Mouse (Mus musculus): ENCODE data around the gene Stradb. TPM values are rescaled to one million over a fixed set of nuclear protein-coding genes. Genes with fewer than 3 reads are reported as not detected.

Stradb gene
- polyA plus RNA-seq, 1 experiment from 2014 or later = 24.1 TPM

GRCm38 (mm10) chr1:58962418-58962817 is 10.9 kb upstream of the Stradb start:
- H3K9me3 ChIP-seq = no peaks in the 10 kb centered on the region
- no peak overlapping the region for H3K4me3 ChIP-seq
- peak overlapping the region; percentile 29 for H3K4me2 ChIP-seq
- peak overlapping the region; percentile 45; the same call in 1 of the 2 replicates for H3K27ac ChIP-seq (replicated peaks)
- H3K9ac ChIP-seq = 0 out of 2 replicates have a peak overlapping the region, but pooled peaks have one; percentile 40
- H3K36me3 ChIP-seq = no peaks in the 10 kb centered on the region; the same call in 1 of the 2 replicates
- H3K4me1 ChIP-seq = peaks cover 87% of the 10 kb centered on the region
- no peak for ATAC-seq (ENCODE audit: extremely low read depth, insufficient number of reproducible peaks, low FRiP score, low TSS enrichment)
- WGBS = 46% methylated on average over 5 of the region's 5 CpGs
- H3K27me3 ChIP-seq (replicated peaks) = no peaks in the 10 kb centered on the region

- Histone ChIP-seq H3K36me3 (no peaks in the 10 kb centered on the region; the same call in 1 of the 2 replicates), H3K9ac (no peak overlapping the region), H3K4me2 (peak overlapping the region; percentile 29), H3K27me3 (replicated peaks) (no peaks in the 10 kb centered on the region), H3K27ac (replicated peaks) (peak overlapping the region; percentile 45; the same call in 1 of the 2 replicates), H3K4me3 (no peak overlapping the region), H3K9me3 (no peaks in the 10 kb centered on the region), H3K4me1 (peaks cover 87% of the 10 kb centered on the region)
- no peak for ATAC-seq (ENCODE audit: extremely low read depth, insufficient number of reproducible peaks, low FRiP score, low TSS enrichment)
These were observed 10.5 kb upstream of the Stradb start for GRCm38 (mm10) chr1:58962865-58963264.

- 39% methylated on average over 4 of the region's 4 CpGs for WGBS
- H3K4me3 ChIP-seq = no peak overlapping the region
- peaks cover 88% of the 10 kb centered on the region for H3K4me1 ChIP-seq
- H3K9me3 ChIP-seq = no peaks in the 10 kb centered on the region
- H3K9ac ChIP-seq = no peak overlapping the region
- H3K27ac ChIP-seq (replicated peaks) = no peak overlapping the region
- H3K4me2 ChIP-seq = no peak overlapping the region
- ATAC-seq (ENCODE audit: extremely low read depth, insufficient number of reproducible peaks, low FRiP score, low TSS enrichment) = no peak
- H3K27me3 ChIP-seq (replicated peaks) = no peaks in the 10 kb centered on the region
- no peaks in the 10 kb centered on the region; the same call in 1 of the 2 replicates for H3K36me3 ChIP-seq
These were observed 5.8 kb upstream of the Stradb start for GRCm38 (mm10) chr1:58967534-58967933.

- Histone ChIP-seq H3K4me3 (peak overlapping the region; percentile 97), H3K4me1 (peaks cover 73% of the 10 kb centered on the region), H3K36me3 (no peaks in the 10 kb centered on the region), H3K4me2 (peak overlapping the region; percentile 76), H3K9me3 (no peaks in the 10 kb centered on the region), H3K27me3 (replicated peaks) (no peaks in the 10 kb centered on the region), H3K27ac (replicated peaks) (peak overlapping the region; percentile 66; the same call in 1 of the 2 replicates), H3K9ac (peak overlapping the region; percentile 94)
- WGBS = 22% methylated on average over 5 of the region's 5 CpGs
- ATAC-seq (ENCODE audit: extremely low read depth, insufficient number of reproducible peaks, low FRiP score, low TSS enrichment) = no peak
These were observed 3.3 kb upstream of the Stradb start for GRCm38 (mm10) chr1:58970054-58970453.

GRCm38 (mm10) chr1:58971097-58971496 is 2.2 kb upstream of the Stradb start:
- no peaks in the 10 kb centered on the region for H3K36me3 ChIP-seq
- H3K4me1 ChIP-seq = peaks cover 69% of the 10 kb centered on the region
- H3K27me3 ChIP-seq (replicated peaks) = no peaks in the 10 kb centered on the region
- ATAC-seq (ENCODE audit: extremely low read depth, insufficient number of reproducible peaks, low FRiP score, low TSS enrichment) = no peak
- H3K27ac ChIP-seq (replicated peaks) = peak overlapping the region; percentile 66; the same call in 1 of the 2 replicates
- H3K4me3 ChIP-seq = peak overlapping the region; percentile 97
- 67% methylated on average over 6 of the region's 6 CpGs for WGBS
- peak overlapping the region; percentile 94 for H3K9ac ChIP-seq
- H3K4me2 ChIP-seq = peak overlapping the region; percentile 76
- H3K9me3 ChIP-seq = no peaks in the 10 kb centered on the region

- Histone ChIP-seq H3K27ac (replicated peaks) (peak overlapping the region; percentile 93), H3K27me3 (replicated peaks) (no peaks in the 10 kb centered on the region), H3K4me1 (peaks cover 56% of the 10 kb centered on the region), H3K4me2 (peak overlapping the region; percentile 76), H3K4me3 (peak overlapping the region; percentile 97), H3K9me3 (no peaks in the 10 kb centered on the region), H3K36me3 (no peaks in the 10 kb centered on the region; the same call in 1 of the 2 replicates), H3K9ac (peak overlapping the region; percentile 94)
- whole genome bisulfite sequencing = under 1% methylated on average over 28 of the region's 28 CpGs
- no peak; the same call in 1 of the 2 replicates for ATAC-seq (ENCODE audit: extremely low read depth, insufficient number of reproducible peaks, low FRiP score, low TSS enrichment)
These were observed 414 bp upstream of the Stradb start for GRCm38 (mm10) chr1:58972851-58973365.

GRCm38 (mm10) chr1:58982276-58982675 is 9.0 kb downstream of the Stradb start:
- Histone ChIP-seq H3K27ac (replicated peaks) (no peak overlapping the region), H3K4me1 (no peaks in the 10 kb centered on the region), H3K9me3 (no peaks in the 10 kb centered on the region), H3K4me2 (no peak overlapping the region), H3K4me3 (no peak overlapping the region), H3K9ac (no peak overlapping the region), H3K27me3 (replicated peaks) (no peaks in the 10 kb centered on the region), H3K36me3 (peaks cover 55% of the 10 kb centered on the region)
- ATAC-seq (ENCODE audit: extremely low read depth, insufficient number of reproducible peaks, low FRiP score, low TSS enrichment) = no peak
- WGBS = 83% methylated on average over 3 of the region's 3 CpGs

GRCm38 (mm10) chr1:58984586-58984985 is 11.3 kb downstream of the Stradb start:
- no peaks in the 10 kb centered on the region for H3K4me1 ChIP-seq
- no peak overlapping the region for H3K27ac ChIP-seq (replicated peaks)
- H3K9me3 ChIP-seq = no peaks in the 10 kb centered on the region
- H3K4me3 ChIP-seq = no peak overlapping the region
- 77% methylated on average over 5 of the region's 5 CpGs for WGBS
- no peaks in the 10 kb centered on the region for H3K27me3 ChIP-seq (replicated peaks)
- ATAC-seq (ENCODE audit: extremely low read depth, insufficient number of reproducible peaks, low FRiP score, low TSS enrichment) = no peak
- no peak overlapping the region for H3K9ac ChIP-seq
- H3K4me2 ChIP-seq = no peak overlapping the region
- H3K36me3 ChIP-seq = peaks cover 56% of the 10 kb centered on the region

- Histone ChIP-seq H3K9me3 (no peaks in the 10 kb centered on the region), H3K27me3 (replicated peaks) (no peaks in the 10 kb centered on the region), H3K27ac (replicated peaks) (no peak overlapping the region), H3K4me3 (no peak overlapping the region), H3K9ac (no peak overlapping the region), H3K4me1 (peaks cover 7% of the 10 kb centered on the region; the same call in 1 of the 2 replicates), H3K36me3 (peaks cover 44% of the 10 kb centered on the region), H3K4me2 (no peak overlapping the region)
- ATAC-seq (ENCODE audit: extremely low read depth, insufficient number of reproducible peaks, low FRiP score, low TSS enrichment) = no peak
- WGBS = 82% methylated on average over 7 of the region's 7 CpGs
These were observed 19.8 kb downstream of the Stradb start for GRCm38 (mm10) chr1:58993144-58993543.

GRCm38 (mm10) chr1:58993723-58994122 is 20.4 kb downstream of the Stradb start:
- H3K4me1 ChIP-seq = peaks cover 7% of the 10 kb centered on the region; the same call in 1 of the 2 replicates
- 22% methylated on average over 1 of the region's 1 CpGs for WGBS
- no peak for ATAC-seq (ENCODE audit: extremely low read depth, insufficient number of reproducible peaks, low FRiP score, low TSS enrichment)

GRCm38 (mm10) chr1:58995313-58995712 is 22.0 kb downstream of the Stradb start:
- ATAC-seq (ENCODE audit: extremely low read depth, insufficient number of reproducible peaks, low FRiP score, low TSS enrichment) = no peak
- WGBS = 89% methylated on average over 5 of the region's 5 CpGs

More at GRCm38 (mm10) chr1:58993723-58994122, 20.4 kb downstream of the Stradb start:
- no peaks in the 10 kb centered on the region for H3K9me3 ChIP-seq
- no peak overlapping the region for H3K9ac ChIP-seq
- no peak overlapping the region for H3K4me3 ChIP-seq
- H3K36me3 ChIP-seq = peaks cover 44% of the 10 kb centered on the region
- H3K27ac ChIP-seq (replicated peaks) = no peak overlapping the region
- no peaks in the 10 kb centered on the region for H3K27me3 ChIP-seq (replicated peaks)
- no peak overlapping the region for H3K4me2 ChIP-seq

GRCm38 (mm10) chr1:59009250-59009649 is 35.9 kb downstream of the Stradb start:
- Histone ChIP-seq H3K9ac (no peak overlapping the region), H3K27me3 (replicated peaks) (no peaks in the 10 kb centered on the region), H3K4me3 (no peak overlapping the region), H3K4me1 (no peaks in the 10 kb centered on the region), H3K36me3 (no peaks in the 10 kb centered on the region), H3K9me3 (no peaks in the 10 kb centered on the region), H3K4me2 (no peak overlapping the region), H3K27ac (replicated peaks) (no peak overlapping the region)
- WGBS = 31% methylated on average over 4 of the region's 4 CpGs
- ATAC-seq (ENCODE audit: extremely low read depth, insufficient number of reproducible peaks, low FRiP score, low TSS enrichment) = no peak

More at GRCm38 (mm10) chr1:58995313-58995712, 22.0 kb downstream of the Stradb start:
- Histone ChIP-seq H3K4me1 (peaks cover 7% of the 10 kb centered on the region; the same call in 1 of the 2 replicates), H3K36me3 (peaks cover 41% of the 10 kb centered on the region), H3K9me3 (no peaks in the 10 kb centered on the region), H3K4me2 (no peak overlapping the region), H3K4me3 (no peak overlapping the region), H3K27ac (replicated peaks) (no peak overlapping the region), H3K27me3 (replicated peaks) (no peaks in the 10 kb centered on the region), H3K9ac (no peak overlapping the region)
